Mouse (Mus musculus) mouse trophoblast stem cell (cell line): ENCODE measurements around the gene Ccdc122.
"Not testable (repeated sequence)": the region's sequence is repeated elsewhere in the genome, so short reads cannot be mapped to it uniquely, and the experiment has no call there.

ENCODE experiments used
- in situ Hi-C, 2 experiments: fragments of 300-500 bp; cut with MseI, MboI; formaldehyde crosslinking; loops; 2 replicates in 1 of 2; 3 replicates in 1 of 2; pipeline ENCODE4 v1.15.1; 2025

The Ccdc122 gene

DNA sequence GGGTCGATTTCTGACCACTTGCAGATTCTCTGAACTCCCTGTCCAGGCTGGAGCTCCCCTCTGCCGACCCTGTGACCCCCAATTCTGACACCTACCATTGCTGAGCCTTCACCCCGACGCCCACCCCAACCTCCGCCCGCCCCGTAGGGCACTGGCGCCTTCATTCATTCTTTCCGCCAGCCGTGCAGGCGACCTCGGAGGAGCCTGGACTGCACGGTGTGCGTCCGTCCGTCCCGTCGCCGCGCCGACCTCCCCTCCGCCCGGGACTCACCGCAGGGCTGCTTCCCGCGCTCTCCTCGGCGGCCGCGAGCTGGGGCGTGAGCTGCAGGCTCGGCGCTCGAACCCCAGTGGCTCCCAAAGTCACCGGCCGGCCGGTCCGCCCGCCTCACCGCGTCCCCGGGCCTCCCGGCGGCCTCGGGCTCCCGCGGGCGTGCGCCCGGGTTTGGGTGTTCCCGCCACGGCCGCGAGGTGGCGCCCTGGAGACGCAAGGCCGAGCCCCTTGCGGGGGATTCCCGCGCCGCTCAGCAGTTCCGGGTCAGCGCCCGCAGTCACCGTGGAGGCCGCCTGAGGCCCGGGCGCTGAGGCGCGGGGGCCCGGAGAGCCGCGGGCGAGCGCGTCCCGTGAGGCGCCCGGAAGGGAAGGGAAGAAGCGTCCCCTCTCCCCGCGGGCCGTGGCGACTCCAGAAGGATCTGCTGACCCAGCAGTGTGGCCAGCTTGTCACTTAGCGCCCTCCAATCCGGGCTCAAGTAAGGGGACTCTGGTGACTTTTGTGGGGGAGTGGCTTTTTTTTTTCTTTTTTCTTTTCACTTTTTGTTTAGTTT is at the start of gene Ccdc122, which contains the start of gene Lacc1:
TSS of gene Ccdc122 (plus strand) at position 547 of the 821 bp plus-strand sequence.
TSS of gene Lacc1 (minus strand) at position 679 of the 821 bp plus-strand sequence.
- in situ Hi-C loops = no loop called here

DNA sequence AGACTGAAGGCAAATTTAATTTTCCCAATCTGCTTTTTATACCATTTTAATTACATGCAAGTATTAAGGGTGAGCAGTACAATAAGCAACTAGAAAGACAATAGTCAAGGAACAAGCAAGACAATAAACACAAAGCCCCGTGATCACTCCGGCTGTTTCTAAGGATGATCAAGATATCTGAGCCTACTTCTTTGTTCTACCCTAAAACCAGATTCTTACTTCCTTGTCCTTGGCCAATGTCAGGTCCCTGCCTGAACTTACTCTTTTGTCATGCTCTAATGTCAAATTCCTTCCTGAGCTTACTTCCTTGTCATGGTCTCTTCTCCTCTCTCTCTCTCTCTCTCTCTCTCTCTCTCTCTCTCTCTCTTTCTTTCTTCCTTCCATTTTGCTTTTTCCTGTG is 46.2 kb upstream of the Ccdc122 start:
- in situ Hi-C loops = not testable (repeated sequence)

DNA sequence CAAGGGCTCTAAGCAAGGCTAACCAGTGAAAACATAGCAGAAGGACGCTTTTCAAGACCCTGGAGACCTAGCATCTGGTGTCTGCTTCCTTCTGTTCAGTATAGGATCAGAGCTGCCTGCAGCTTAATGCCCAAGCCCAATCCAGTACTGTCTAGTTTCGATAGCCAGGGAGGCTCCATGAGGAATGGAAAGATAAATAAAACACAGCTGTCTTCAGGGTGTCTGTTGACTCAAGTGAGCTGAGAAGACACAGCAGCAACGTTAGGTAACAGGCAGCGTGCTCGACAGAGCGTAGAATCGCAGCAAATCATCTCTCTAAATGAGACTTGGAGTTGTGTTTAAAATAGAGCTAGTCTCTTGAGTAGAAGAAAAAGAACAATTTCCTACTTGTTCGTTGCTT is 31.8 kb upstream of the Ccdc122 start:
- in situ Hi-C loops = loop anchor here (5.0 to 10.0 kb wide), 3 partner anchors 120 to 512 kb away; no protein-coding TSS in a partner anchor

DNA sequence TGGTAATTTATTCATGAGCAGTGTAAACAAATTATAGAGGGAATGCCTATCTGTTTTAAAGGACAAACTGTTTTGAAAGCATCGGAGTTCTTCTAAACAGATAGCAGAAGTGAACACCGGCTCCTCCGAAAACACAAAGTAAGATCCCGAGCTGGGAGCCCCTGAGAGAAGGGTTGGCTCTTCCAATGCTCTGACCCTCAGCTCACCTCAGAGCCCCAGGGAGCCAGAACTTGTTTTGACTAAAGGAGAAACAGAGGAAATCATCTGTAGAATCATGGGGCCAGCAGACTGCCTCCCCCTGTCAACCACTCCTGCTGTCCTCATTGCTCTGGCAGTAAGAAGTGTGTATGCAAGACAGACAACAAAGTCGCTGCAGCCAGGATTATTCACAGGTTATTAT is 31.0 kb upstream of the Ccdc122 start:
- in situ Hi-C loops = loop anchor here in 1 of 2 experiments (10.0 kb wide), 1 partner anchor 121 kb away; no protein-coding TSS in a partner anchor

DNA sequence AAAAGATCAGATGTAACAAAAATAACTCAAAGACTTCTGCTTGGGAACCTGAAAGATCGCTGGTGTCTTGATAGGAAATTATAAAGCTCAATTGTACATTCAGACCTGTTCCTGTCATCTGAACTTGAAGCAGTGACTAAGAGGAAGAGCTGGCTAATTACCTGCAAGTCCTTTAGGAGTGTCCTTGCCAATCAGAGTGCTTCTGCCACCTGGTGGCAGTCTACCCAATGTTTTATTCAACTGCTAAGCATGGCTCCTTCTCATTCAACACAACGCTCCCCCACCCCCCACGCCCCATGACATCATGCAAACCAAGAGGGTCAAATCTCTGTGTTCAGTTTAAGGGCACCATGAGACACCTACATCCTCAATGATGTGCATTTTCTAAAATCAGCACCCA is 28.3 kb upstream of the Ccdc122 start:
- in situ Hi-C loops = loop anchor here in 1 of 2 experiments (10.0 kb wide), 1 partner anchor 123 kb away; no protein-coding TSS in a partner anchor

DNA sequence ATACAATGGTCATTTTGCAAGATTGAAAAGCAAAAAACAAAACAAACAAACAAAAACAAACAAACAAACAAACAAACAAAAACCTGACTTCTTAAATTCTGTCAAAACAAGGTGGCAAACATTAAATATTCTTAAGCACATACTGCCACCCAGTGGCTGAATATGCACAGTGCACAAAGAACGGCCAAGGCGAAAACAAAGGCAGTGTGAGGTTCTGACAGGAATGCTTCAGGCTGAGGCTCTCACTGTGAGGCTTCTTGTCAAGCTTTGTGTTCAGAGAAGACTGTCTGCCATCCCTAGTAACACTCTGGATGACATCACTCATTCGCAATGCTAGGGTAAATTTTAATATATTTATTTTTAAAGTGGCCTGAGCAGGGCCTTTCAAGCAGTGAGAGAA is 24.8 kb upstream of the Ccdc122 start:
- in situ Hi-C loops = no loop called here

DNA sequence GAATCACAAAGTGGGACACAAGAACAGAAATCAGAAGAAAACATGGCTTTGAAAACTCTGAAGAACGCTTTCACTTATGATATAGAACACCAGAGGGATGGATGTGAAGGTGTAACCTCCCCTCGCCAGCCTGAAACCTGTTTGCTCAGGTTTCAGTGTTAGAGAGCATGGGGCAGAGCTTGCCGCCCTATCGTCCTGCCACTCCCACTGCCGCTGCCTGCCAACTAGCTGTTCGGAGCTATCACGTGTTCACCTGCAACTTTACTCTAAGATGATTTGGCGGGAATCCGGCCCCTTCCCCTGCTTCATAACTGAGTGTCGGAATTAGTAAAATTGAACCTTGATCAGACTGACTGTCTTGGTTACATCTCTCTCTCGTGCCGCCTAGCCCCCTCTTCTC is 19.8 kb upstream of the Ccdc122 start:
- in situ Hi-C loops = not testable (repeated sequence)

DNA sequence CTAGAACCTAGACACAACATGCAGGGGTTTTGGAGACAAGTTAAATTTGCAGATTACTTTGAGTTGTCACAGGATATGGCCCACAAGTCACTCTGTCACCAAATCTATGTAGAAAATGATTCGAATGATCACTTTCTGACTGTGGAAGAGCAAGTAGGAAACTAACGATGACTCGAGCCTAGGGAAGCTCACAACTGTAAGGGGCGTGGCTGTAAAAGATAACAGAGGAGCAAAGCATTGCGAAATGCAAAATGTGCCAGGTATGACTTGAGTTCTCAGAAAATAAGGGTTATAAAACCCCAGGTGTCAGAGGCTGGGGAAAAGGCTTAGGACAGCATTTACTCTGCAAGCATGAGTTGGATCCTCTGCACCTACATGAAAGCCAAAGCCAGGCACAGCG is 19.4 kb upstream of the Ccdc122 start:
- in situ Hi-C loops = no loop called here

DNA sequence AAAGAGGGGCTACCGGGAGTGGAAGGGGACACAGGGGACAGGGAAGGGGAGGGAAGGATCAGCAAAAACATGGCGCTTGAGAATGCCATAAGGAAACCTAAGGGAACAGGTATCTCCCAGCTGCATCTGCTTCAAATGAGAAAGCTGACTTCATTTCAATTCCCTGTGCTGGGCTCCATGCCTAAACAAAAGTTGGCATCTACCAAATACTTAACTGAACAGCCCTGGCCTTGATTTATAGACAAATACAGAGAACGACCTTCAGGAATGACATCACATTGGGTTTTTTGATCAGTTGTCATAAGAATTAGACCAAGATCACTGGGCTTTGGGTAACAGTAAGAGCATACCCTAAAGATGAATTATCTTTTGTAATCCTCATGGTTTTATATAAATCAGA is 12.1 kb upstream of the Ccdc122 start:
- in situ Hi-C loops = no loop called here

DNA sequence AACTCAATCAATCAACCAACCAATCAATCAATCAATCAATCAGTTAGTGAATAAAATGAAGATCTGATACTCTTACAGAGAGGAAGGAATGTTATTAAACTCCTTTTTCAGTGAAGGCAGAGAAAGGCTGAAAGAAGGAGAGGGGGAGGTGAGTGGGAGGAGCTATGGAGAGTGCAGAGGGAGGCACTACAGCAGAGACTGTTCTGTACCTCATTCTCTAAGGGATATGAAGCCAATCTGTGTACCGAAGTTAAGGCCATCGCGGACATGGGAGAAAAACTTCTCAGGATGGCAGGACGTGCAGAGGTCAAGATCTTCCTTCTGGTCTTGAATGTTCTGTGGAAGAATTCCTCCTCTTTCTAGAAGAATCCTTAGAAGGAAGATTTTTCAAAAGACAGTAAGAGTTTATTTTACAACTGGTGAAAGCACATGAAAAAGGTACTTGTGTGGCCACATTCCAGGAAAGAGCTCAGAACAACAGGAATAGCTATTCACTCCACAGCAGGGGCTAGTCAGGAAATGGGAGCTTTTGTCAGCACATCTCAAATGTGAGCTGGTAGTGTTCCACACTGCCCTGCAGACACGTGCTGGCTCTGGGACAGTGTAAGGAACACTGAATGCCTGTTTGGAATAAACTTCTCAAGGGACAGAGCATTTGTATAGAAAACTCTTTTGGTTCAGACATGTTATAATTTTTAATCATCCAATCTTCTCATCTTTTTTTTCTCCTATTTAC is 7.1 kb upstream of the Ccdc122 start:
- in situ Hi-C loops = no loop called here

DNA sequence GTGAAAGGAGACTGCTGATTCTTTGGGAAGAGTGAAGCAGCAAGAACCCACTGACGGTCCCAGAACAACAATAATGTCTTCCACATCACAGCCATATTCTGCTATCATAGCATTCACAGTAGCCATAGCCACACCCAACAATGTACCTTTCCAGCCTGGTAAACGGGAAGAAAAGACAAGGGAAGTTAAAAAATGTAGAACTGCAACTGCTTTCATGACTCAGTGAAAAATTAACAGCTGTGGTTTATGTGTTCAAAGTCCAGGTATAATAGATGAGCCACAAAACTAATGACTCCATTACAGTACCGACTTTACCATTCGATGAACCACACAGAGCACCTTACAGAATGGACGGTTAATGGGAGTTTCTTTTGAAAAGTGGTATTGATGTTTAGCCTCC is 5.8 kb upstream of the Ccdc122 start:
- in situ Hi-C loops = no loop called here

DNA sequence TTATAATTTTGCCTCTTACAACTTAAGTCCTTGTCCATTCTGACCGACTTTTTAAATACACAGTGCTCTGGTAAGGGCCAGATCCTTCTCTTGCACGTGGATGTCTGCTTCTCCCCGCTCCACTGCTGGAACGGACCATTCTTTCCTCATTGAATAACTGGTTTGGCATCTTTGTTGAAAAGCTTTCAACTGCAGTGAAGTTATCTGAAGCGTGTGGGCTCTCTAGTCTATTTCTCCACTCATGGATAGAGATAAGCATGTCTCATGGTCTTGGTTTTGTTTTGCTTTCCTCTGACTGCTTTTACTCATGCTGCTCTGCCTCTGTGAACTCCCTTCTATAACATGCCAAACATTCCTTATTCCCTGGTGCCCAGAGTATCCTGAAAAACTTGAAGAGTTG is 4.1 kb upstream of the Ccdc122 start:
- in situ Hi-C loops = no loop called here

DNA sequence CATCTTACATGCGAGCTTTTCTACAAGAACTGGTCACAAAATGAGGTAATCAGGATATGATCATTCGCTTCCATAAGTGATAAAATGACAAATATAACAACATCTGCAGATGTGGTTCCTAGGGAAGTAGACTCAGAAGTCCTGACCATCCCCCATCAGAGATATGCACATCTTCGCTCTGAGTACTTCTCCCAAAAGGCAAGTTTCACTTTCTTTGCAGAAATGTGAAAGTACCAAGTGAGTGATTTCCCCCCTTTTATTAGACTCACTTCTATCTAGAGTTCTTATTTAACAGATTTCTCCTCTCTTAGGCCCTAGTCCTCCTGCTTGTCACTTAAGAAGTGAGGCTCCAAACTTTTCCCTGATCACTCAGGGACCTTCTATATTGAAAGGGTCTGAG is 3.2 kb upstream of the Ccdc122 start:
- in situ Hi-C loops = no loop called here

DNA sequence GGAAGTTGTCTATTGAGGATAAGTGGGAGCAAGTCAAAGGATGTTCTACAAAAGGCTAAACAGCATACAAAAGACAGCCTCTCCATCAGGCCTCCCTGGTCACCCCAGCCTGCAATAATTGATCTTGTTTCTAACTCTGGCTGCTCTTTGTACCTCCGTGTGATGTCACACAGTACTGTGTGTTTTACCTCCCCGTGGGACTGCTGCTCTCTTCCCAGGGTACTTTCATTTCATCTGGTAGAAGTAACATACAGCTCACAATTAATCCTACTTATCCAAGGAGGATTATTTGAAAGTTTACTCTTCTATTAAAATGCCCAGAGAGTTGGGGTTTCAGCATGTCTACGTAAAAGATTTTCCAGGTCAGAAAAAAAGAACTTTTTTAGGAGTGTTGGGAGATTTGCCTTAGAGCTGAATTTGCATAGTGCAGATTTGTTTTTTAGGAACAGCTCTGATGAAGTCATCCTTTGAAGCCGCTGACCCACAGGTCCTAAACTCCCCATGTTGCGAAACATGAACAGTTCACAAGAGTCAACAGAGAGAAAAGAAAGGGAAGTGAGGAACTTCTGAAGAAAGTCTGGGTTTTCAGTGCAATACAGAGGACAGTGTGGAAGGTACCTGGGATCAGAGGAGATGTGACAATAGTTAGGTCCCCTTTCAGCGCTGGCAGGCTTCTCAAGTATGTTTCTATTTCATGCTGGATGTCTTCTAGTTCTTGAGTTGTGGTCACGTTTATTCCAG is 2.2 kb upstream of the Ccdc122 start:
- in situ Hi-C loops = no loop called here

DNA sequence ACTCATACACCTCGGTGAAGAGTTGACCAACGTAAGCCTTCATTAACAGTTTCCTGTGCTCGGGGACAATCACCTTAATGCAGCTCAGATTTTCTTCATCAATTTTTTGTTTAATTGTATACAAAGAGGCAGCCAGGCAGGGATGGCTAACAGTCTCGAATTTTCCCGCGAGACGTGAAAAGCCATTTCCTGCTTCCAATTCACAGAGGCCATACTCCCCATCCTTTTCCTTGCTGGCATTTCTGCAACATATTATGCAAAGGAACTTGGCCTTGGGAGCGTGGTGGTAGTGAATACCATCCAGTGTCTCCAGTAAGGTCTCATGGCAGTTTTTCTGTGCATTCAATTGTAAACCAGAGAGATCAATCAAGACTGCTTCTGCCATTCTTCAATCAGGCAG is 1.6 kb upstream of the Ccdc122 start:
- in situ Hi-C loops = no loop called here

DNA sequence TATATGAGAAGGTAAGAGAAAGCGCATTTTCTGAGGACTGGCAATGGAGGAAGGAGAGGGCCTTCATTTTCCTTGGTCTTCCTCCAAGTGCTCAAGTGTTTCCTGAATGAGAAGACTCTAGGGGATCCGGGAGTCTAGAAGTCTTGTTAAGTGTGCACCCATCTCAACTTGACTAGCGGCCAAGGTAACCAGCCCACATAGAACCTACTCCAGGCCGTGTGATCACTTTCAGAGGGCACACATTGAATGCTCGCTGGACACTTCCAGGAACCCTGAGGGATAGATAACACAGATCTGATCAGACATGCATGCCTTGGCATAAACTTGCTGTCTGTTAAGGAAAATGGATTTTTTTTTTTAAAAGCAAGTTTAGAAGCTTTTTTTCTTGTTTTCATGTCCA is 758 bp downstream of the Ccdc122 start:
- in situ Hi-C loops = no loop called here

DNA sequence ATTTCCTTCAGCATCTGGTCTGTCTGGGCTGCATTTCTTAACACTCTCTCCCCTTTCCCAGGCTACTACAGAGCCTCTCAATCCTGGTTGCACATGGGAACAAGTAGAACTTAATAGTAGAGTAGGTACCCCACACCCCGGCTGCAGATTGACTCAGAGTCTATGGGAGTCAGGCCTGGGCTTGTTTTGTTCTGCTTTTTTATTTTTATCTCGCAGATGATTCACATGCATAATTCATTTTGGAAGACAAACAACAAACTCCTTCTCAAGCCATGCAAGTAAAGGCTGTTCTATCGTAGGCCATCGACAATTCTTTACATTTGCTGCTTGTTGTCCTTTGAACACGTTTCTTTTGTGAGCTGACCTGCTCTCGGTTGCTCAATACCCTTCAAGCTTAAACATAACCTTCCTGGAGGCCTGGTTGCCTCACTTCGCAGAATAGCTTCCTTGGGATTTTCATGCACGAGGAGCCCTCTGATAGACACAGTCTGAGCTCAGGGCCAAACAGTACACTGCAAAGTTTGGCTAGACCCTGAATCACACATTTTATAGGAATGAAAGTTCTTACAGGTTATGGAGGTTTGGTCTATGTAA is 1.4 kb downstream of the Ccdc122 start:
- in situ Hi-C loops = no loop called here

DNA sequence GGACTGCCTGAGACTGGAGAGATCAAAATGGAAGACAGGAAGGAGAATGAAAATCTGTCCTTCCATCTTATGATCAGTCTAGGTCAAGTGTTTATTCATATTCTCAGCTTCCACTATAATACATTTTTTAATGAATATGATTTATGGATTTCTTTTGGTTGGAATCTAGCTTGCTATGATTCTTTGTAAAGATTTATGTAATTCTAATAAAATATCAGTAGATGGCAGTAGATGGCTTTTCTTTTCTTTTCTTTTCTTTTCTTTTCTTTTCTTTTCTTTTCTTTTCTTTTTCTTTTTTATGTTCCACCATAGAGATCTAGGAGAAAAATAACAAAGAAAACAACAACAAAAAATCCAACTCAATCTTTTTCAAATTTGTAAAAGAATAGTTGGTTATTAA is 16.7 kb downstream of the Ccdc122 start:
- in situ Hi-C loops = no loop called here

DNA sequence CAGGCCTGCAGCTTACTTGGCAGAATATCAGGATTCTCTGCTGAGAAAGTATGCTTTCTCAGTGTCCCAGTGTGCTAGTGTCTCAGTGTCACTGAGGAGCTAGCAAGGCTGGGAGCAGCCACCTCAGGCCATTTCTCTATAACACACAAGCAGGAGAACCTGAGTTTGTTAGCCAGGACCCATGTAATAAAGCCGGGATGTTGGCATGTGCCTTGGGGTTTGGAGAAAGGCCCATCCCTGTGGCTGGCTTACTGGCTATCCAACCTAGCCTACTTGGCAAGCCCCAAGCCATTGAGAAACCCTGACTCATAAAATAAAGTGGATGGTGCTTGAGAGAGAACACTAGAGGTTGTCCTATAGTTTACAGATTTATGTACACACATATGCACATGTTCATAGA is 32.8 kb downstream of the Ccdc122 start:
- in situ Hi-C loops = no loop called here

DNA sequence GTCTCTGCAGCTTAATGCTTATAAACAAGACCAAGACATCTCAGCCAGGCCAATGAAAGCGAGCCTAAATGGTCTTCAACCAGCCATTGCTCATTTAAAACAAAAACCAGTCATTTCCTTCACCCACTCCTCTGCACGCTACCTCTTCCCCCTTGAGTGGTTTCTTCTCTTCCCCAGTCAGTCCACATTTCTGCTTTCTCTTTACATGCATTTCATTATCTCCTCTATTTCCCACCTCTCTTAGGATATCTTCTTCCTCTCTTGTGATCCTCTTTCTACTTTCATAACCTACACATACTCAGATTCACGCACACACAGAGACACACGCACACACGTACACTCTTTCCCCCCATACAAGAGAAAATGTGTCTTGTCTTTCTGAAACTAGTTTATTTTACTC is 44.7 kb downstream of the Ccdc122 start:
- in situ Hi-C loops = no loop called here

DNA sequence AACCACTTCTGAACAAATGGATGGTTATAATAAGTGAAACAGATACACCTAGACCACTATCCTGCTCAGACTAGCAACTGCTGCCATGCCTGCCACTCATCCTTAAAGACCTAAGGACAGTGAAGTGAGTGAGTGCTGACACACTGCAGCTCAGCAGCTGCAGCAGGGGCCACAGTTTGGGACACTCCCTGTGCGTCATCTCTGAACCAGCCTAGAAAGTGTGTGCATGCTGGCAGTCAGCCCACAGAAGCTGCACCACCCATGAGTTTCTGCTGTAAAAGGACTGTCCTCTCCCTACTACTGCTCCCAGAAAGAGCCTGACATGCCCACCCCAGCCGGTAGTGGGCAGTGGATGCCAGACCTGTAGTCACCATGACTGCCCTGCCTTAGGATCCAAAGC is 63.7 kb downstream of the Ccdc122 start:
- in situ Hi-C loops = no loop called here

DNA sequence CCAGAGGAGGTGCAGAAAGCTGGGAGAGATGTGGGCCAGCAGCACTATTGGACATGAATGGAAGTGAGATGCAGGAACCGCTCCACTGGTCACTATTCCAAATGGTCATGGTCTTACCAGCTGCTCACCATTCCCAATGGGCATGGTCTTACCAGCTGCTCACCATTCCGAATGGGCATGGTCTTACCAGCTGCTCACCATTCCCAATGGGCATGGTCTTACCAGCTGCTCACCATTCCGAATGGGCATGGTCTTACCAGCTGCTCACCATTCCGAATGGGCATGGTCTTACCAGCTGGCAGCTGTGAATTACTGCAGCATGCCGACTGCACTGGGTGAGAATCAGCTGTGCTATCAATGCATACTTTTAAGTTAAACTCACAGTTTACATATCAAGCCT is 74.0 kb downstream of the Ccdc122 start:
- in situ Hi-C loops = not testable (repeated sequence)
